Mouse (Mus musculus): Measurements from ENCODE around the gene Ptdss2.

DNA sequence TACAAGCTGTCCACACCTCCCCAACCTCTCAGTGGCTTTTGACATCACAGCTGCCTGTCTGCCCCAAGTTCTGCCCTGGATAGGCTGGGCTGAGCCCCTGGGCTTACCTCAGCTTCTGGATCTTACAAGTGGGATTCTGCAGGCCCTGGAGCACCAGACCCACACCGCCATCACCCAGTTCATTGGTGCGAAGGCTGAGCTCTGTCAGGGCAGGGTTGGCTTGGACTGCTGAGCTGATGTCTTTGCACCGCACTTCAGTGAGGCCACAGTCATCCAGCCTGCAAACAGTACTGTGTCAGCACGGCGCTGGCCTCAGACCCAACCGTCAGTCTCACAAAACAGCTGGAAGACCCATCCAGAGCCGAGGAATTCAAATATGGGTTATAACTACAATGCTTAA lies 42.2 kb downstream of the Ptdss2 start:
- TF ChIP-seq CTCF (IDR thresholded peaks at IDR 0.05; ENCODE audit: control insufficient read depth, insufficient read depth, insufficient read length): no peak
- no peak for TF ChIP-seq MYOG (IDR thresholded peaks at IDR 0.05; ENCODE audit: control insufficient read depth, extremely low read depth, insufficient read length)
- TF ChIP-seq USF1 (IDR thresholded peaks at IDR 0.05; ENCODE audit: low read depth): no peak

Data from C2C12 (cell line).